Comparison of ENCODE assay signal across 8 mouse cellular contexts in the genomic region with DNA sequence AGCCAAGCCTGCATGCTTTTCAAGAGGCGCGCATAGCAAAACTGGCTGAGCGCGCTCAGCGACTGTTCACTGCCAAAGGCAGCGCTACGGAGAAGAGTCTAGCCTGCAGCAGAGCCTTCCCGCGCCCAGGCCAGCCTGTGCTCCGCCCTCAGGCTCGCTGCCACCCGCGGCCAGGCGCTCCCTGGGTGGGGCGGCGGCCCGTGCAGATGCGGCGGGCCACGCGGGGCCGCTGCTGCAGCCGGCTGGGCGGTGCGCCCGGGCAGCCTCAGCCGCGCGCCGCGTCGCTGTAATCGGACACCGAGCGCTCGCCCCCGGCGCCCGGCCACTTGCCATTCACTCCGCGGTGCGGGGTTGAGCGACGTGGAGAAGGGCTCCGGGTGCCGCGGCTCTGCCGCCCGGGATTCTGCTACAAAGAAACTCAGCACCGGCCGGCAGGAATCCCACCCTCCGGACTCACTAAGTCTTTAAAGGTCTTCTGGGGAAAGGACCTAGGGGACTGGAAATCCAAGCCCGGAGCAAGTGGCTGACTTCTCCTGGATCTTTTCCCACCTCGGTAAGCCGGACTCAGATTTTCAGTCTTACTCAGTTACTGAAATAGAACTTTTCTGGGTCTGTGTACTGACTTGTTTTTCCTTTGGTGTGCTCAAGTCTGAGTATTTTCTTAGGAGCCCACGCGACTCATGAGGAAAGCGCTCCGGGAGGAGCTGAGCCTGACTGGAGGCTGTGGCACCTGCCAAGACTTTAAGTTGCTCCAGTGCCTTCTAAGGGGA. TPM values are rescaled to one million over a fixed set of nuclear protein-coding genes. Genes with fewer than 3 reads are reported as not detected.
DNase-seq lines count a peak whose midpoint lies in the region; ATAC-seq lines count a peak whose summit lies in the region.

No protein-coding gene starts in this region.

- DNase-seq in R1 (ENCODE audit: low read depth, low spot score) (peak; percentile 69), MN1 (ENCODE audit: low spot score) (no peak)
- peak; percentile 47 to 54 for DNase-seq in frontal cortex, postnatal 36 days (ENCODE audit: low spot score in 2 of 2)
- peak; percentile 14 to 16 for DNase-seq in left cerebral cortex, adult 8-10 months (ENCODE audit: low spot score in 2 of 2)
- peak; percentile 83 to 93 for DNase-seq in lung, postnatal 4 days
- peak; percentile 32 to 45 for DNase-seq in right cerebral cortex, adult 2 months (ENCODE audit: low spot score in 2 of 2)

- peak overlapping the region; percentile 67 for H3K9ac ChIP-seq in hindbrain, embryonic 12.5 days

- peak overlapping the region; percentile 64 for H3K4me2 ChIP-seq in hindbrain, embryonic 12.5 days (replicated peaks)

- H3K9me3 ChIP-seq in hindbrain, embryonic 12.5 days (replicated peaks) = no peaks in the 10 kb centered on the region

- peak overlapping the region; percentile 61 for H3K4me3 ChIP-seq in hindbrain, embryonic 12.5 days

- peak; percentile 83 for ATAC-seq in common myeloid progenitor, adult 5-6 weeks (replicated peaks; ENCODE audit: low read depth, poor library complexity, severe bottlenecking)
- ATAC-seq in hindbrain, embryonic 12.5 days (ENCODE audit: low FRiP score) = peak; percentile 93

- H3K27ac ChIP-seq in hindbrain, embryonic 12.5 days = peak overlapping the region; percentile 58; the same call in 1 of the 2 replicates

- H3K27me3 ChIP-seq in hindbrain, embryonic 12.5 days = 0 out of 2 replicates have a peak, but pooled peaks cover 3% of the 10 kb centered on the region

- no peaks in the 10 kb centered on the region; the same call in 1 of the 2 replicates for H3K4me1 ChIP-seq in hindbrain, embryonic 12.5 days

- H3K36me3 ChIP-seq in hindbrain, embryonic 12.5 days = no peaks in the 10 kb centered on the region

- under 1% methylated on average over 59 of the region's 59 CpGs for WGBS in hindbrain, embryonic 12.5 days

RNA-seq across cellular contexts. Expression of a gene that starts 0.5 kb away (rescaled TPM):
- not detected in 2 replicates for total RNA-seq in common myeloid progenitor, adult 5-6 weeks (2017)
- 18.6 and 27.4 TPM in 2 replicates for polyA plus RNA-seq in hindbrain, embryonic 12.5 days (2016; fragmentation: Nextera tagmentation; extraction: Ambion mirVana)
- total RNA-seq in left cerebral cortex, adult 8-10 months (2022) = 10 to 100 TPM; 15.9 to 21.9 (median 19.8) TPM

Comparison
In these comparisons a context has a peak if more than half of its experiments do, and no peak if none do; other contexts are left out.
1. RNA of a gene that starts 0.5 kb away (total RNA-seq): 15.9 to 21.9 TPM in left cerebral cortex, adult 8-10 months; not detected in common myeloid progenitor, adult 5-6 weeks; every median in the first group is over 10 times any median in the second.